Mouse (Mus musculus): Measurements from ENCODE around the gene Pigp.
A peak's percentile ranks its signal among the peaks of the same experiment; 100 is the strongest.

The Pigp gene

DNA sequence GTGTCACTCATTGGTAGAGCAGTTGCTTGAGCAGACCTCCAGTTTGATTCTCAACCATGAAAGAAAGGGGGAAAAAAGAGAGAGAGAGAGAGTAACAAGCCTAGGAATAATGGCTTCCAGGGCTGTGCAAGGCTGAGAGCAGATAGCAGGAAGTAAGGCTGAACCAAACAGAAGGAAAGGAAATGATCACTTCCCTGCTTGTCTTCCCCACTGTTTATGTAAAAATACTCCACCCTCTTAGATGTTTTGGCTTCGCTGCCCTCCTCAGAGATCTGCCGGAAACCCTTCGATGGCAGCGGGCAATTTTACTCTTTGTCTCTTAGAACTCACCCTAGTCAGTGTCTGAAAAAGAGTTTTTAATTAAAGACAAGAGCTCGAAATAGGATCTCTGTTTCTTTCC, 48.0 kb downstream of the Pigp start:
- DNase-seq (ENCODE audit: low spot score in 2 of 2) = no peak

DNA sequence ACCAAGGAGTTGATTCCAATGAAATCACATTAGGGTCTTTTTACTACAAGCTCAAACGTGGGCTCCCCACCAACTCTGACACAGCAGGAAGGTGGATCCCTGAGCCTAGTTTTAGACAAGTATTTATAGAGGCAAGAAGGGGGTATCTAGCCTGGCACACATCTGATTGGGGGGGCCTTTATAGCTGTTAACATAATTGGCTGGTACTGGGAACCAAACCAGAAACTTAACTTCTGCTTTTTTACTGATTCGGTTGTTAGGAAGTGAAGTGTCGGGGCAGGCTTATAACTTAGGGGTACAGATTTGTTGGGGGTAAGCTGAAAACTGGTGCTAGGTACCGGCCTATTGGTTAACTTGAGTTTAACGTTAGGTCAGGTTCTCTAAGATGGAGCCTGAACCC, 51.4 kb downstream of the Pigp start:
- DNase-seq (ENCODE audit: low spot score in 2 of 2) = no peak

DNA sequence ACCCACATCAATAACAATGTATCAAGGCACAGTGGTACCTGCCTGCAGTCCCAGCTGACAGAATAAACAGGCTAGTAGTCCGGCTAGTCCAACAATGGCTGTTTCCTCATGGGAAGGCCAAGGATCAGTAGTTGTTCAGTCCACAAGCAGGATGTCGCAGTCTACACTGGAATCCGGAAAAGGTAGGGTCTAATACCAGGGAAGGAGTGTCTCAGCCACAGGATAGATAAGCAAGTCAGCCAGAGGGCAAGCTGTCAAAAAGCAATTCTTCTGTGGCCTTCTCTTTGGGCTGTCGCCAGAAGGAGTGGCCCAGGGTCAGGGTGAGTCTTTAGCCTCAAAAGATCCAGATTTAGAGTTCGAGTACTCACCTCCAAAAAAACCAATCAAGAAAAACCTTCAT, 53.9 kb downstream of the Pigp start:
- no peak for DNase-seq (ENCODE audit: low spot score in 2 of 2)

DNA sequence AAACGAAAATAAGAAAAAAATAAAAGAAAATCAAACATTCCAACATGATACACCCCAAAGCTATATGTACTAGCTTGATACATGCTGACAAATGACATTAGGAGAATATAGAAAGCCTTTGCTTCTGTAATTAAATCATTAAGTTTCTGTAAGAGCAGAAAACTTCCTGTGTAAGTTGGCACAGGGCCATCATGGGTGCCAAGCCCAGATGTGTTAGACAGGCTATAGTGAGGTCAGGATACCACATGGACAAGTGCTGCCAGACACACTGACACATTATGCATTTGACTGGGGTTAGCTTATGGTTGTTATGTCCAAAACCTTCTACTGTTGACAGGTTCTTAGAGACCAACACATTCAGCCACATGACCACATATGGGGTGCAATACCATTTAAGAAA, 56.4 kb downstream of the Pigp start:
- no peak for DNase-seq (ENCODE audit: low spot score in 2 of 2)

DNA sequence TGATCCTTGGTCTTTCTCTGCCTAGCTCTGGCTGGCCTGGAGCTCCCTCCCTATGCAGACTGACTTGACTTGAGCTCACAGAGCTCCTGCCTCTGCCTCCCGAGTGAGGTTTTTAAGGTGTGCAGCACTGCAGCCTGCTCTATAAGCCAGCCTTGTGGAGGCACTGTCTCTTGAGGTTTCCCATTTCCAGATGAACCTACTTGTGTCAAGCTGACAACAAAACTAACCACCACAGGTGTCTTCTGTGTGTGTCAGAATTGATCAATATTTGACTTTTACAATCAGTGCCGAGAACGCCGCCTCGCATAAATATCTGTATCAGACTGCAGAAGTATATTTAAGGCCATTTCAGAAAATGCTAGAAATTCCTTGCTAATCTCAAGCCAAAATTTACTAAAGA, 57.0 kb downstream of the Pigp start:
- no peak for DNase-seq (ENCODE audit: low spot score in 2 of 2)

DNA sequence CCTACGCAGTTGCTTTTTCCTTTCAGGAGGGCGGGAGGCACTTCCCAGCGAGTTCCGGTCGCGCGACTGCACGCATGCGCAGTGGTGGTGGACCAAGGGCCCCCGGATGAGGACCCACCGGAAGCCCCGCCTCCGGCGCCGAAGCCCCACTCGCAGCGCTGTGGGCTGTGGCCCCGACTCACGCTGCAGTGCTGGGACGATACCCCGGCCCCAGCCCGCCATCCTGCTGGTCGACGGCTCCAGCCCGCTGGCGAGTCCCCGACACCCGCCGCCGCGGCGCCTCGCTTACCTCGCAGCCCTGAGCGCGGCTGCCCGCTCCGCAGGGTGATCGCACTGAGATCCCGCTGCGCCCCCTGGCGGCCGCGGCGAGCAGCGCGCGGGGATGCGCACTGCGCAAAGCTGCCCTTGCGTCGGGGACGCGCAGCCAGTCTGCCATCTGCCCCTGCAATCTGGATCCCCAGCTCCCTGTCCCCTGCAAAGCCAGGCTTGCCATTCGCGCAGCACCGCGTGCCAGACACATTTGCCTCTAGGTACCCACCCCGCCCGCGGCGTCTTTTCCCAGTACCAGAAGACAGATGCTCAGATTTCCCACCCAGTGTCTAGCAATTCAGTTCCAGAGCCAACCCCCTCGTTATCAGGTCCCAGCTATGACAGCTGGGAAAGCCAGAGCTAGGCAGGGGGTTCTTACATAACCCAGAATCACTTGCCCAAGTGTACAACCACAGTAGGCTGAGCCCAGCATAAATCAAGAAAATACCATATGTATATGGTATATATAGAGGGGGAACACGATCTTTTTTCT, 58.2 kb downstream of the Pigp start, which contains the start of gene Hlcs:
Gene Hlcs, minus strand, starts transcription at position 343 of the 802 bp plus-strand sequence.
- peak; percentile 90 to 96 for DNase-seq (ENCODE audit: low spot score in 2 of 2)

DNA sequence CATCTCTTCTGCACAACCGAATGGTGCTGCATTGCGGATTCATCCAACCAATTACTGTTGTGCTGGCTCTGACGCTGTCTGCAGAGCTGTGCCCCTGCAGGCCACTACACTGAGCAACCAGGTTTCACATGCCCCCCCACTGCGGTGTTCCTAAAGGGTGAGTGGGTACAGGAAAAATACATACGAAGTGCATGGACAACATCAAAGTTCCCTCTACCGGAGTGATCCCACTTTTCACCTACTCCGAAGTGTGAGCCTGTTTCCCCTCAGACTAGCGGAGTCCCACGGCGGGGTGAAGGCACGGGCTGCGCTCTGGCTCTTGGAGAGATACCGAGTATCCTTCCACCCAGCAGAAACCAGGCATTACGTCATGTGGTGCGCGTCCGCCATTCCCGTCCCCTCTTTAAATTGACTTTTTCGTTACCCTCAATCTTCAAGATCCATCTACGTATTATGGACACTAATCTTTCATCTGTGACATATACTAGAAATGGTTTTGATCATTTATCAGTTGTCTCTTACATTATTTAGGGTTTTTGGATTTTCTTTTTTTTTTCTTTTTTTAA, 58.9 kb downstream of the Pigp start:
- peak; percentile 80 to 87 for DNase-seq (ENCODE audit: low spot score in 2 of 2)

DNA sequence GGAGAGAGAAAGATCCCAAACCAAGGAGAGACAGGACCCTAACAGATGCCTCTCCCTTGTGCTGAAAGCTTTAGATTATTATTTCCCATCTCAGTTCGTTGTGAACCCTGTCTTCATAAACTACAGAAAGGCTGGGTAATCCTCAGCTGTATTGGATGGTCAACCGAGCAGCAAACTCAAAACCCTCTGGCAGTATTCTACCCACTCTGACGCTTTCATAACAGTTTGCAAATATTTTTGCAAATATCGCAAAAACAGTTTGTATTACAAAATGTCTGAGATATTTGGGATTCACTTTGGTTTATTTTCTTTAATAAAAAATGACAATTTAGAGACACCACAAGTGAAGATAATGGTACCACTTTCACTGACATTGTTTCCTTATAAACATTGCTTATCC, 59.7 kb downstream of the Pigp start:
- DNase-seq (ENCODE audit: low spot score in 2 of 2) = no peak

DNA sequence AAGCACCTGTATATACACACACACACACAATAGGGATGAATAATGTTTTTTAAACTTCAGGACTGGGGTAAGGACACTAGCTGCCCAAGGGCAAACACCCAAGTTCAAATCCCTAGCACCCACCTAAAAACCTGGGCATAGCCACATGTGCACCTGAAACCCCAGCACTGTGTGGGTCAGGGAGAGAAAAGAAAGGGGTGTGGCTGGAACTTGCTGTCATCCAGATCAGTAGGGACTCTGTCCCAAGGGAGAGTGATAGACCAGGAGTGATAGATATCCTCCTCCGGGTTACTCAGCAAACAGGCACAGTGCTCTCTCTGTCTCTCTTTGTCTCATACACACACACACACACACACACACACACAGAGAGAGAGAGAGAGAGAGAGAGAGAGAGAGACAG, 60.2 kb downstream of the Pigp start:
- DNase-seq (ENCODE audit: low spot score in 2 of 2) = no peak

DNA sequence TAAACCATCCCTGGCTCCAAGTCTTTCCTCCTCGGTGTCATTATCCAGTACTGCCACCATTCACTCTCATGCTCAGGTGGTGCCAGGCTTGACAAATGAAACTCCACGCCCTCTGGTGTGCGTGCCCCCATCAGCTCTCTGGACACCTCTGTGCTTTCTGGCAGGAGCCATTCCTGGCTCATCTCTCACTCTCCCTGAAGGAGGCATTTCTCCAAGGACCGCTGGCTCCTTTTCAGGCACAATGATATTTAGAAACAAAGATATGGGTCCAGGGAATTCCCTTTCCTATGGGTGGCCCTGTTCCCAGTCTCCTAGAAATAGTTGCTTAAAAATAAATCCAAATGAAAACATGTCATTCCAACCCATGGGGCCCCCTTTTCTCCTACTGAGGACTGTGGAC, 62.6 kb downstream of the Pigp start:
- DNase-seq (ENCODE audit: low spot score in 2 of 2) = no peak
